Mouse (Mus musculus) right cerebral cortex, postnatal 4 days (tissue): ENCODE measurements at regions not wholly inside any gene's neighbourhood (a gene's known extent, or its start where the extent isn't known, plus 50 kb on each side); places are given as distances from the start of the nearest gene placed in this dataset.
A peak's percentile ranks its signal among the peaks of the same experiment; 100 is the strongest.

Source experiments
- DNase-seq: peaks from one replicate; pipeline ENCODE4 v3.0.0-alpha.2; 2022

DNA sequence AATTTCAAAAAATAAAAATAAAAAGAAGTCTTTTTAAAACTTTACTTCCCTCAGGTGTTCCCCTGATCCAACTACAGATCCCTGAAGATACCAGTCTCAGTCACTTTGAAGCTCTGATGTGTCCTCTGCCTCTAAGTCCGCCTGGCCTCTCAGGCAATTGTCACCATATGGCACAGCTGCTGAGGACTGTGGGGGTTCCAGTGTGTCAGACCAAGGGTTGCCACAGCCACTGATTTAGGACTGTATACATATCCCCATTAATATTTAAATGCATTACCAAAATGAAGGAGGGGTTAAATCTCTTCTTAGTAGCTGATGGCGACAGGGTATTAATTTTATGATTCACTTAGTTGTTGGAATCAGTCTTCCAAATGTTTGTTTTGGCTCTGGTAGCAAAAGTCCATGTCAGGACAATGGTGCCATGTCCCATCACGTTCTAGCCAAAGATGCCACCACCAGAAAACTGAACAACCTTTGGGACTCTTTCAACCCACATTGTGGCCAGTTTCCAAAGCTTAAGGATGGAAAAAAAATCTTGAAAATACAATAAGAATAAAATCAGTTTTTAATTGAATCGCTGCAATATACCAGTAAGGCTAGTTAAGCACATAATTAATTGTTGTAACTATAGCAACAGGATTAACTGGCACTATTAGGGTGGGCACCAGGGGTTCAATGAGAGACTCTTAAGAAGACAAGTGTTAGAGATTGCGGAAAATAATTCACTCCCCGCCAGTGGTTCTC, 62.5 kb downstream of the Arrdc4 start:
- DNase-seq = no peak

DNA sequence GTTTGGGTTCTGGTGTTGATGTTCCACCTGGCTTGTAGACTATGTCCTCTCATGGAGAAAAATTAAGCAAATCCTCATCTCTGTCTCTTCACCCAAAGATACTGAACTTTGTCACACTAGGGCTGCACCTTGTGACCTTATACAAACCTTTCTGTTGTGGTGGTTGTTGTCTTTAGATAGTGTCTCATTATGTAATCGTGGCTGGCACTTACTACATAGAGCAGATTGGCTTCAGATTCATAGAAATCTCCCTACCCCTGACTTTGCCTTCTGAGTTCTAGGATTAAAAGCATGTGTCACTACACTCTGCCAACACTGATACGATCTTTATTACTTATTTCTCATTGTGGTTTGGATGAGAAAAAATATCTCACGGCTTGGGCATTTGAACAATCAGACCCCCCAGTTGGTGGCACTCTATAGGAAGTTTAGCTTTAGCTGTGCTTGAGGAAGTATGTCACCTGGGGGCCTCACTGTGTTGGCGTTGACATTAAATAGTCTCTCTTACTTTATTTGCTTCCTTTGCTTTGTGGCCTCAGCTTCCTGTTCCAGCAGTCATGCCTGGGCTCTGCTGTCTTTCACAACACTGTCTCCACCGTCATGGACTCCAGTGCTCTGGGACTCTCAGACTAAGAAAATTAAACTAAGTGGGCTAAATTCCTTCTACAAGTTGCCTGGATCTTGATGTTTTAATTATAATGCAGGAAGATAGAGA, 66.0 kb downstream of the Arrdc4 start:
- no peak for DNase-seq

DNA sequence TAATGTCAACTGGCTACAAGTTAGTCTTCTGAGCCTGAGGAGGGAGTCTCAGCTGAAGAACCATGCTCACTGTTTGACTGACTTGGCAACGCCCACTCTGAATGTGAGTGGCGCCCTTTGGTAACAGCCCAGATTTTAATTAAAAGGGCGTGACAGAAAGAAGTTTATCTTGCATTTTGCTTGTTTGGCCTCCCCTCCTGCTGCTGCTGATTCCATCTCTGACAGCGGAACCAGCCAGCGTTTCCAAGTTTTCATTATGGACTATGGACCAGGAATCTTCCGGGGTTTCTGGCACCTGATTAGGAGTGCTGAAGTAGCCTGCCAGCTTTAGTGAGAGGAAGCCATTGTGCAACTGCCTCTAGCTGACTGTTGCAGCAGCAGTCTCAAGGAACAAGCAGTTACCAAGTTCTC, 66.7 kb downstream of the Arrdc4 start:
- no peak for DNase-seq

DNA sequence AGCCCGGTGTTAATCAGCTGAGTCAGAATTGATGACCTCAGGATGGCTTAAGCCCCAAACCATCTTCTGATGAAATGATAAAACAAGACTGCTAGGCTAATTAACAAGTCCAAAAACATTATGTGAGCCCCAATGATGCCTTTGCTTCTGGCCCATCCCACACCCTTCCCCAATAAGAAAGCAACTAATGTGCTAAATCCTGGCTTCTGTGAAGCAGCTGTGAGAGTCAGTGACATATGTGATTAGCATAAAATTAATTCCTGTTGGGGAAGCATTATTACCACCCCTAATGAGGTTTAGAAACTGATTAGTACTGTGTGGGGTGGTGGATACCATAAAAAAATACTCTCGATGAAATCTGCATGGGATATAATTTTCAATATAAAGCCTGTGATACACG, 69.3 kb downstream of the Arrdc4 start:
- DNase-seq = no peak

DNA sequence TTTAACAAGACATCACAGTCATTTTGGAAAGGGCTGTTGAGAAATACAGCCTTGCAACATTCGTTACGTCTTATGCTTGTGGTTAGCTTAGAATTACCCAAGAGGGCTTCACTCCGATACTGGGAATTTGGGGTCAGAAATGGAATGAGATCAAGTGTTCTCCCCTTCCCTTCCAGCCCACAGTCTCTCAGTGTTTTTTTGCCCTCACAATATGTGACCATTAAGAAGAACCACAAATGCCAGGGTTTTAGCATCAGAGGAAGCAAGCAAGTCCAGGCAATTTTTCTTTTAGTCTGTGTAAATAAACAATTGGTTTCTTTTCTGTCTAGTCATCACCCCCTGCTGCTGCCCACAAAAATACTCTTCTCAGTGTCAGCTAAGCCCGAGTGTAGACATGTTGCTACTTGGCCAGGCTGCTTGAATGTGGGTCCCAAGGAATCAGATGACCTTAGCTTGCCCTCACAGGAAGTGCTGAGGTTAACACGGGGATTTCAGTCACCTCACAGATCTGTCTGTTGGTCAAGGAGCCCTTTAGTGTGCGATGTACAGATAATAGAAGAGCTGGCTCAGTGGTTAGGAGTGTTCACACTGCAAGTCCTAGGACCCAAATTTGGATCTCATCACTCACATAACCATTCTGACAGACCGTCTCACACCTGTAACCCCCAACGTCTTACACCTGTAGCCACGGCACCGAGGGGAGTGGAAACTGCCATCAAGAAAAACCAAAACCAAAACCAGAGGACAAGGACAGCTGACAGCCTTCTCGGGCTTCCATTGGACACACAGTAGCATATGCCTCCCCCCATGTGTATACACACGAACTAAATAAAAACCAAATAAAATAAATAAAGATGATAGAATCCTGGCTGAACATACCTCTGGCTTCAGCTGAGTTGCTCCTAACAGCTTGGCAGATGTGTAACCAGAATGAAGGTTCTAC, 81.0 kb downstream of the Arrdc4 start:
- no peak for DNase-seq

DNA sequence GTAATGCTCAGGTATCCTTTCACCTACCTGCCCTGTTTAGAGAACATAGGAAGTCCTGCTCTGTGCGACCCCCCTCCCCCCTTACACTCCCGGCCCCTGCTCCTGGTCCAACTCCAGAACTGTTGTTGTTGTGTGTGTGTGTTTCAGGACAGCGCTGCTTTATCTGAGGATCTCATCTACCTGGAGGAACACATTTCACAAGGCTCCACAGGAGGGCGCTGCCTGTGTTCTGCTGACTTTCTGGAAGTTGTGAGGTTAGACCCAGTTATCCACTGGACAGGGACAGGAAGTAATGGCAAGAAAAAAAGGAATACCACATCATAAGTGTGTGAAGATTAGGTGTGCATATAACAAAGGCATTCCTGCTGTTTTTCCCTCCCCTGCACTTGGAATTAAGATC, 81.8 kb downstream of the Arrdc4 start:
- DNase-seq = peak; percentile 21

DNA sequence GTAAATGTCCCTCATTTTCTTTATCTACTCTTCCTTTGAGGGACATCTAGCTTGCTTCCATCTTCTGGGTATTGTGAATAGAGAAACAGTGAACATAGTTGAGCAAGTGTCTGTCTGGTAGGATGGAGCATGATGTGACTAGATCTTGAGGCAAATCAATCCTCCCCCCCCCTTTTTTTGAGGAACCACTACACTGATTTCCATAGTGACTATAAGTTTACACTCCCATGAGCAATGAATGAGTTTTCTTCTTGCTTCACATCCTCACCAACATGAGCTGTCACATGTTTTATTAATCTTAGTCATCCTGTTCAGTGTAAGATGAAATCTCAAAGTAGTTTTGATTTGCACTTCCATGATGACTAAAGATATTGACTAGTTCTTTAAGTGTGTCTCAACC, 92.7 kb downstream of the Arrdc4 start:
- DNase-seq = no peak

DNA sequence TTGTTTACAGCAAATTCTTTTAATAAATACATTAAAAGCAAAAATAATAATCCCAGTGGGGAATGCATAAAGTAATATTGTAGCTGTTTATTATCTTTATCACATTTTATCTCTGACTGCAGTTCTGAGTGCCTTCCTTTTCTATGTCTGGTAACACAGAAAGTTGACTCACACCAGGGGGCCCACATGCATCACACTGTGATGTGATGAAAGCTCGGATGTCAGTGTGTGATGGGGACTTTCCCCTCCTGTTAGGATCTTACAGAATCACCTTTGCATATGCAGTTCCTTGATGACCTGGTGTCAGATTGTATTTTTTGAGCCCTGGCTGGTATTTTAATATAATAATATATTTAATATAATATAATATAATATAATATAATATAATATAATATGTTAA, 95.5 kb downstream of the Arrdc4 start:
- DNase-seq = no peak

DNA sequence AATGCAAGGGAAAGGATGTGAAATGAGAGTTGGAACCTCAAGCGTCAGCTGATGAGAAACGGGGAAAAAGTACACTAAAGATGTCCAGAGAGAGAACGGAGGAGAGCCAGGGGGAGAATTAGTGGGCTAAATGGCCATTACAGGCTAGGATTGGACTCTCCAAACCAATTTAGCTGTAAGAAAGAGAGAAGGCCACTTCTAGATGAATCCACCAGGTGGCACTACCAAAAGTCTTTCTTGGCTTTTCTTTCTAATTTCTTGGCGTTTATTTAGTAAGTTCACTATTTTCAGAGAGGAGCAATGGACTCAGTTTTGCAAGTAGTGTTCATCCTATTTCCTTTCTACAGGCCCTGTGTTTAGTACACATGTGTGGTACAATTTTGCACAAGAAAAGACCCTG, 97.6 kb downstream of the Arrdc4 start:
- DNase-seq = no peak

DNA sequence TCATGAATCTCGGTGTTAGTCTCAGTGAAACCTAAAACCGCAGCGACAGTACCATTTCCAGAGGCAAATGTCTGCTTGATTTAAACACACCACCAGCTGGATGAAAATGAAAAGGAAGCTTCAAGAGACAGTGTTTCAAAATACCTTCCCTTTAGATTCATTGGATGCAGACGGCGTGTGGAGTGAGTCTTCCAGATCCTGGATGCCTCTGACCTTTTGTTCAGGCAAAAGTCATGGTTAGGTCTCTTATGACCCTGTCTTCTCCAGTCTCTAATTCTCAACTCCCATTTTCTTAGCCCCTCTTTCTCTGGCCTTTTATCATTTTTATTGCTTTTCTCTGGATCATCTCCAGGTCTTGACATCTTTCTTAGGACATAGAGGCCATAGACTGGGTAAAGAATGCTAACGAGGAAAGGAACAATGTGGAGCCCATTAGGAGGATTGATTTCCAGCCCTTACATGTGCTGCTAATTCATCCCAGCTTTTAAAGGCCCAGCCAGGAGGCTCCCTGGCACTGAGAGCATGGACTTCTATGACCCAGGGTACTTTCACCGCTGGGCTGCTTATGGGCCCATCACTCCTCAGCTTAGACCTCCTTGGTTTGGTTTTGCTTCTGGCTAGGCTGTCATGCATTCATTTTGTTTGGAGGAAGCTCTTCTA, 111.4 kb downstream of the Arrdc4 start:
- no peak for DNase-seq

DNA sequence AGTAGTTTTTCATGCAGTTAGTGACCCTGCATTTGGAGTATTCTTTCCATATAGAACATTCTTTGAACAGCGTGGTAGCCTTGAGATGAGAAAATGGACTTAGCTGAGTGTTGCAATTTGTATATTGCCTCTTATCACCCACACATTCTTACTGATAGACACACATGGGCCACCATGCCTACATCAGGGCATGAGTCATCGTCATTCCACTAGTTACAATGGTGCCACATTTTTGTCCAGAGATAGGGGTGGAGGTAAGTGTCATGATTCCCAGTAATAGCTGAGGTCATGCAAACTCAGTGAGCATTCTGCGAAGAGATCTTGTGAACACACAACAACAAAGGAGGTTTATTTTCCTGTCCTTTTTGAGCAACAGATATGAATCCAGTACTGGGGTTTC, 128.0 kb downstream of the Arrdc4 start:
- no peak for DNase-seq

DNA sequence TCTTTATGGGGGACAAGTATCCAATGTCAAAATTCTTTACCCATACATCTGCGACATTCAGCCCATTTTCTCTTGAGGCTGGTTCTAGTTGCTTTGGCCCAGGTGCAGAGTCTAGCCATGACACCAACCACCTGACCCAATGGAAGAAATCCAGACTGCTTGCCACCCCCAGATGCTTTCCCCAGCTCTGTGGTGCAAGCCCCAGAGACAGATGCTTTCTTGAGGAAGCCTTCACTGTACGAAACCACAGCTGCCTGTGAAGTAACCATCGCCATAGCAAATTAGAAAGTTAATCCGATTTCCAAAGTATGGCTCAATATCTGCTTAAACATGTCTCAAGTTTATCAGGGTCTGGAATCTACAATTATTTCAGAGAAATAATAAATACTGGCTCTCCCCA, 138.5 kb downstream of the Arrdc4 start:
- no peak for DNase-seq

DNA sequence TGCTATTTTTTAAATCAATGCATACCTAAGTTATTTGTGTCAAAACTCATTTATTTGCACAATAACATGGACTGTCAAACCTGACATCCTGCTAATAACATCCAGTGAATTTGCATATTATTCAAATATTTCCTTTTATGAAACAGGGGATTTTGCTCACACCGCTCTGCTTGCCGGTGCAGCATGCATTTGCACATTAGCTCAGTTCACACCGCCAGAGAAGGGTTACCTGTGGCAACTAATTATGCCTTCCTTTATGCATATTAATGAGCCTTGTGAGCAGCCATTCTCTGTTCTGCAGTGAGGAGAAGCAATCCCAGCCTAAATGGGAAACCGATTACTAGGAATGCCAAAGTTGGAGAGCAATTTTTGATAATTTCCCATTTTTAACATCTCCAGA, 141.9 kb downstream of the Arrdc4 start:
- no peak for DNase-seq

DNA sequence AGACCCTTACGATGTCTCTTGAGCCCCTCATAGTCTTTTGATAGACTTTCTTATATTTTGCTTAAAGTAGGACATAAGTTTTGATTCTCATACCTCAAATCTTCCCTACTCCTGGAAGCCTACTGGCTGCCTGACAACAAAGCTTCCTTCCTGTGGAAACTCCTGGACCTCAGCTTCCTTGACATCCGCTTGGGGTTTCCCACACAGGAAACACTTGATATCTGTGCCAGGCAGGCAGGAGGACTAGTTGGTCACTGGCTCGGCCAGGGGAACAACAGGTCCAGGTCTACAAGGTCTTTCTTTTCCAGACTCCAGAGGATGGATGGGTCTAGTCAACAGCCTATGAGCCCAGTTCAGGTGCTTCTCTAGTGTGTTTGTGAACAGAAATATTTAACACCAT, 142.8 kb downstream of the Arrdc4 start:
- DNase-seq = no peak

DNA sequence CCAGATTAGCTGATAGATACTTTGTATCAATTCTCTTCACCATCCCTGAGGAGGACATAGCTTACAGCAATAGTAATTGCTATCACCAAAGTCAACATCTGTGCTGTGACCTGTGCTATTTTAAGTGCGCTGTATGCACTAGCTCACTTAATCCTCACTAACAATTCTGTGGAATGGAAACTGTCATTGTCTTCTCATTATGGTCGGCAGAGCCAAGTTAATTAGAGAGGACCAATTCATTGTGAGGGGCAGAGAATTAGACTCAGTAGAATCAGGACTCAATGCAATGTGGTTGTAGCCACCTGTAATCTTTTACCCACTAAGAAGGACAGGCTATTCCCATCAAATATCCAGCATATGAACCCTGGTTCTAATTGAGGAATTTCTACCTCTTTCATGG, 145.3 kb downstream of the Arrdc4 start:
- DNase-seq = no peak

DNA sequence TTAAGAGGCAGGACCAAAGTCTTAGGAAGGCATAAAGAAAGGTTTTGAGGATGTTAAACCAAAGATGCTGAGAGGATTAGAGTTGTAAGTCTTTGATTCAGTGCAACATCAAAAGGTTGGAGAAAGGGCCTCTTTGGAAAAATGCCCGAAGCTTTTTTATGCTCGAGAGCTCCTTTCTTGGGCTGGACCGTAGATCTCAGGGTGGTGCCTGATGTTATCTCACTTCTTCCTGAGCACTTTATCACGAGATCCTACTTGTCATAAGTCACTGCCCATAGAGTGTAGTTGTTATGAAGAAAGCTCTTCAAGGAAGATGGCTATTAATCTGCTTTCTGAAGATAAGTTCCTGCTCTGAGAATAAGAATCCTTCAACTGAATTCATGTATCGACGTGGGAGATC, 147.0 kb downstream of the Arrdc4 start:
- no peak for DNase-seq

DNA sequence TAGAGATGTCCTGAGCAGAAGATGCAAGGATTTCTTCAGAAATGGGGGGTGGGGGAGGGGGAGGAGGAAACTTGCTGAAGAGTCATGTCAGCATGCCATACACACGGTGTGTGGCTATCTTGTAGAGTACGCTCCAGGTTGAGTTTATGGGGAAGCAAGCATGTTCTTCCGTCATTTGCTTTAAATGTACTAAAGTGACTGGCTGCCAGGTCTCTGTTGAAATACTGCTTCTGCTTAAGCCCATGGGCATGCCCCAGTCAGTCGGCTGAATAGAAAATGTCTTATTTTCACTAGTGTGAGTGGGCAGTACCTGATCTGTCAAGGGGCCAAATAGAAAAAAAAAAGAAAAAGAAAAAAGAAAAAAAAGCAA, 155.0 kb downstream of the Arrdc4 start:
- no peak for DNase-seq

DNA sequence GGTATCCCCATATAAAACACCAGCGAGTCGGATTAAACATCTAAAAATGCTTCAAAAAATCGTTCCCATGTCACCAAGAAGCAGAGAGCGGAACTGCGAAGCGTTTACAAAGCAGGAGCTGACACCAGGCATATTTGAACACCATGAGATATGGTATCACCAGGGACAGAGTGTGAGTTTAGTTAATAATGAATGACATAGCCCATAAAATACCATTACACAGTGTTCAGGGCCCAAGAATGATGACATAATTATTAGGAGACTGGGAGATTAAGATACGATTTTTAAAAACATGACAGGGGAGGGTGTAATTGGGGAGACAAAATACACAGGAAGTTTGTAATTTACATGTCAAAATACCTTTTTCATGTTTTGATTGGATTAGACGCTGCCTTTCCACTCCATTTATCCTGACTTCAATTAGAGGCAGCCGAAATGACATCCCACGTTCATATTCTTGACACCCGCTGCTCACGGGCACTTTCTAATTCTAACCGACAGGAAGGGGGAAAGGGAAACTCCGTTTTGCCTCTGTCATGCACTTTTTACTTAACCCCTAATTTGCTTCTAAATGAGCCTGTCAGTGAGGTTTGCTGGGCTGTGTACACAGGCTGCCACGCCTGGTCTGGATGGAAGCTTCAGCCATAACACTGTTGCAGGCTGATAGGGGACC, 155.6 kb downstream of the Arrdc4 start:
- no peak for DNase-seq

DNA sequence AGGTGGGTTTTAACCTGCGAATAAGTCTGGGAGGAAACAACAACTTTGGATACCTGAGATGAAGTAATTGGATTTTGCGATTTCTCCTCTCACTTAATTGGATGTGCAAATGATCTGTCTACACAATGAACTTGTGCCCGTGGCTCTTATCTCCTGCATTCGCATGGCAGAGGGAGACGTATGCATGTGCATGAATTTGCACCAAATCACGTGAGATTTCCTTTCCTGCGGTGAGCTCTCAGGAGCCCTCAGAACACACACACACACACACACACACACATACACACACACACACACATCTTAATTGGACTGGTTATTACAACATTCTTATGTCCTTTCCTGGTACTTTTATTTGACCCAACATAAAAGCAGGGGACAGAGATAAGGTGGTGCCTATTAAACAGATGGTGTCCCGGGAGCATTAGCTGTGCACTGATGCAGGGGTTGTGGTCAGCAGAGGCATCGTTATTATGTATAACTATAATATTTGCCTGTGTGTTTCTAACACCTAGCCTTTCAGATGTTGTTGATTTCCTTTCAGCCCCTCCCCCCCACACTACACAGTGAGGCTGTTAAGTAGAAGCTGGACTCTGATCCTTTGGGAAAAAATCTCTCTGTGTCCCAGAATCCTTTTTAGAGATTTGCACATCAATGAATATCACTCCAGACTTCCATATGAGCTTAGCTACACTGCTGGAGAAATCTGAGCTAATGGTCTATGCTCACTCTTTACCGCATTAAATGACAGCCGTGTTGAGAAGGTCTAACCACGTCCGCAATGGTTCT, 166.3 kb downstream of the Arrdc4 start:
- no peak for DNase-seq

DNA sequence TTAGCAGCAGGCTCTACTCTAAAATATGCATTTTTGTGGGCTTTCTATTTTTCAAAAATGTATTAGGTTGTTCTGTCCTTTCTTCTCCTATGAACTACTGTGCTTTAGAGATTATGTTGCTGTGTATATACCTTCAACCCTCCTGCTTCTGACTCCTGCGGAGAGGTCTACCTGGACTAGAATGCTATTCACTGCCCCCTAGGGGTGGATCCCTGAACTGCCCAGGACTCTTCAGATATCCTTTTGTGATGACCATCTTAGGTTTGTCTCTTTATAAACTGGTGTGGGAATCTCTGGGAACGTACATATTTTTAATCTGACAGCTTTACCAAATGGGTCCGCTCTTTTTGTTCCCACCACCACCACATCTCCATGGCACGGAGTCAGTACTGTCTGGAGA, 168.4 kb downstream of the Arrdc4 start:
- DNase-seq = peak; percentile 60

DNA sequence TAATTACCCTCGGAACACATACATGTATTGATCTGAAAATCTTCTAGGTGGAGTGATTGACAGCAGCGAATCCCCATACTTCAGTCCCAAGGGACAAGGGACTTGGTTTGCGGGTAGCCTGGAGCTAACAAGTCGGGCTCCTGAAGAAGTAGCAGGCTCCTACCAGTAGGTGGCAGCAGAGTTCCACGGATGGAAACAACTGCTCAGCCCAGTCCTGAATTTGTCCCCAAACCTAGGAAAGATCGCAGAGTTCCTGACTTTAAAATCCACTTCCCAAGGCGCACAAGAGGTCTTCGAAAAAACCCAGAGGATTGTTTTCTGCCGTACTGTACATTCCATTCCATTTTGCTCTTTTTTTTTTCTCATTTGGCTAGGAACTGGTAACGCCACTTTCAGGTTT, 169.4 kb downstream of the Arrdc4 start:
- DNase-seq = peak; percentile 92

DNA sequence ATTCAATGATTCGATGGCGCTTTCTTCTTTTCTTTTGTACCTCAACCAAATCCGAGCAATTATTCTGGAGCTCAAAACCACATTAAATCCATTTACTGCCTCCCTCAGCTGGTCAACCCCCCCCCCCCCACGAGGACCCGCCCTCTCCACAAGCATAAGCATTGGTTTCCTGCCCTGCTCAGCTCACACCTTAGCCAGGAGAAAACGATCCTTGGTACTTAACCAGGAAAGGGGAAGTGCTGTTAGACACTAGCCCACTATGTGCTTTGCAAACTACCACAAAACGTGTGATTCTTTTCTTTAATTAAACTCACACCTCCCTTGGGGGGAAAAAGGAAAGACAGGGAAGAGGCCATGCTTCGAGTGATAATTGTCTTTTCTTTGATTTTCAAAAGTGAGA, 169.8 kb downstream of the Arrdc4 start:
- DNase-seq = no peak
